Mouse (Mus musculus) hindbrain, embryonic 16.5 days (tissue): ENCODE results near the gene 1300017J02Rik. TPM values are rescaled to one million over a fixed set of nuclear protein-coding genes. Genes with fewer than 3 reads are reported as not detected.

ENCODE experiments used
- ATAC-seq: fragments of 200-750 bp; cut with Nextera tagmentation; 2 replicates; pipeline ENCODE4 v1.8.0; 2017; ENCODE audit warnings: moderate TSS enrichment, moderate library complexity
- H3K27ac ChIP-seq: fragments of 300-500 bp; sonication (generic); 2 replicates; pipeline ENCODE4 v1.5.1; 2014; ENCODE audit warnings: low read depth, mild to moderate bottlenecking, control low read depth, low read length, moderate library complexity
- H3K27me3 ChIP-seq: fragments of 300-500 bp; sonication (generic); replicated peaks from 2 replicates; pipeline ENCODE4 v1.6.1; 2014; ENCODE audit warnings: low read length; ENCODE audit not compliant: control insufficient read depth, insufficient read depth
- H3K36me3 ChIP-seq: fragments of 300-500 bp; sonication (generic); 2 replicates; pipeline ENCODE4 v1.6.1; 2014; ENCODE audit warnings: mild to moderate bottlenecking, low read length, moderate library complexity, mixed read lengths; ENCODE audit not compliant: control insufficient read depth, insufficient read depth
- H3K4me1 ChIP-seq: fragments of 300-500 bp; sonication (generic); 2 replicates; pipeline ENCODE4 v1.6.1; 2014; ENCODE audit warnings: low read depth, low read length; ENCODE audit not compliant: control insufficient read depth, insufficient read depth
- H3K4me2 ChIP-seq: fragments of 300-500 bp; sonication (generic); 2 replicates; pipeline ENCODE4 v1.6.1; 2014; ENCODE audit warnings: mild to moderate bottlenecking, low read length, control low read depth, moderate library complexity
- H3K4me3 ChIP-seq: fragments of 300-500 bp; sonication (generic); 2 replicates; pipeline ENCODE4 v1.5.1; 2014; ENCODE audit warnings: mild to moderate bottlenecking, low read length, control low read depth, moderate library complexity
- H3K9ac ChIP-seq: fragments of 300-500 bp; sonication (generic); 2 replicates; pipeline ENCODE4 v1.6.1; 2014; ENCODE audit warnings: low read depth, mild to moderate bottlenecking, control low read depth, low read length, moderate library complexity
- H3K9me3 ChIP-seq: fragments of 300-500 bp; sonication (generic); 2 replicates; pipeline ENCODE4 v1.6.1; 2014; ENCODE audit warnings: mild to moderate bottlenecking, low read length, moderate library complexity; ENCODE audit not compliant: control insufficient read depth
- WGBS: fragments of 180-500 bp; shearing (Covaris S2); extraction: QIAGEN DNeasy Blood & Tissue Kit; methylation state at CpG from one replicate; pipeline ENCODE4 v1.1.7; 2014; 5-methylcytosine and 5-hydroxymethylcytosine counted together
- polyA plus RNA-seq: library from polyadenylated mRNA; unstranded; fragments of >200 nt; fragmentation: Nextera tagmentation; extraction: Ambion mirVana; gene quantifications from 2 replicates; pipeline ENCODE4 v1.2.1, GENCODE M21; 2015

Gene 1300017J02Rik
- polyA plus RNA-seq, 1 experiment from 2014 or later, result 1.4 TPM

- no peaks in the 10 kb centered on the region for H3K27me3 ChIP-seq
- 64% methylated on average over 2 of the region's 2 CpGs for WGBS
Measured at GRCm38 (mm10) chr9:103241206-103241605, 63.7 kb downstream of the 1300017J02Rik start.

GRCm38 (mm10) chr9:103239471-103239870 lies 65.4 kb downstream of the 1300017J02Rik start:
- Histone ChIP-seq H3K9me3 (no peaks in the 10 kb centered on the region), H3K9ac (no peak overlapping the region), H3K27ac (no peak overlapping the region), H3K27me3 (no peaks in the 10 kb centered on the region), H3K4me2 (no peak overlapping the region), H3K4me1 (0 out of 2 replicates have a peak, but pooled peaks cover 2% of the 10 kb centered on the region), H3K36me3 (no peaks in the 10 kb centered on the region), H3K4me3 (no peak overlapping the region)
- no peak for ATAC-seq
- WGBS, result 86% methylated on average over 6 of the region's 6 CpGs

More at GRCm38 (mm10) chr9:103241206-103241605, 63.7 kb downstream of the 1300017J02Rik start:
- Histone ChIP-seq H3K27ac (no peak overlapping the region), H3K4me2 (no peak overlapping the region), H3K9ac (no peak overlapping the region), H3K4me1 (no peaks in the 10 kb centered on the region), H3K4me3 (no peak overlapping the region), H3K36me3 (no peaks in the 10 kb centered on the region), H3K9me3 (no peaks in the 10 kb centered on the region)
- no peak for ATAC-seq

GRCm38 (mm10) chr9:103234565-103235165 lies 70.2 kb downstream of the 1300017J02Rik start:
- Histone ChIP-seq H3K4me3 (no peak overlapping the region), H3K36me3 (no peaks in the 10 kb centered on the region), H3K4me2 (no peak overlapping the region), H3K27me3 (no peaks in the 10 kb centered on the region), H3K9me3 (no peaks in the 10 kb centered on the region), H3K4me1 (peaks cover 9% of the 10 kb centered on the region), H3K9ac (no peak overlapping the region), H3K27ac (no peak overlapping the region)
- 0 out of 2 replicates have a peak, but pooled peaks have one; percentile 28 for ATAC-seq
- WGBS, result 51% methylated on average over 7 of the region's 7 CpGs

- ATAC-seq, result no peak
- H3K27ac ChIP-seq, result no peak overlapping the region
- H3K4me1 ChIP-seq, result peaks cover 9% of the 10 kb centered on the region
- H3K4me3 ChIP-seq, result no peak overlapping the region
- H3K27me3 ChIP-seq, result no peaks in the 10 kb centered on the region
- H3K4me2 ChIP-seq, result no peak overlapping the region
- H3K36me3 ChIP-seq, result no peaks in the 10 kb centered on the region
- WGBS, result 72% methylated on average over 7 of the region's 7 CpGs
- no peak overlapping the region for H3K9ac ChIP-seq
- no peaks in the 10 kb centered on the region for H3K9me3 ChIP-seq
Measured at GRCm38 (mm10) chr9:103234059-103234458, 70.8 kb downstream of the 1300017J02Rik start.

DNA sequence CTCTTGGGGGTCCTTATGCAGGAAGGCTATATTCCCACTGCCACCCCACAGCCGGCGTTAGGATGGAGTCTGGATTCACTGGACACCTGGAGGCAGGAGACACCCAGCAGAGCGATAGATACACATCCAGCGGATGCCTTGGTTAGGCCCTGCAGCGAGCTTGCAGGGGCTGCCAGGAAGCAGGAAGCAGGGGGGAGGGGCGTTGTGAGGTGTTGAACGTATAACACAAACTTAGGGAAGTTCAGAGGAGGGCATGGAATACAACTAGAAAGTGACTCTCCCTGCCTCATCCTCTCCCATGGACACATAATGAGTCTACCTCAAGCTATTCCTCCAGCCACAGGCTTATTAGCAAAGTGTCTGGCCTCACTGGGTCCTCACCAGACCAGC lies 71.9 kb downstream of the 1300017J02Rik start:
- no peak overlapping the region for H3K4me3 ChIP-seq
- no peaks in the 10 kb centered on the region for H3K27me3 ChIP-seq
- H3K4me2 ChIP-seq, result no peak overlapping the region
- no peaks in the 10 kb centered on the region for H3K36me3 ChIP-seq
- H3K27ac ChIP-seq, result no peak overlapping the region
- WGBS, result 75% methylated on average over 7 of the region's 7 CpGs
- H3K4me1 ChIP-seq, result peaks cover 9% of the 10 kb centered on the region
- no peak overlapping the region for H3K9ac ChIP-seq
- ATAC-seq, result no peak
- H3K9me3 ChIP-seq, result no peaks in the 10 kb centered on the region

DNA sequence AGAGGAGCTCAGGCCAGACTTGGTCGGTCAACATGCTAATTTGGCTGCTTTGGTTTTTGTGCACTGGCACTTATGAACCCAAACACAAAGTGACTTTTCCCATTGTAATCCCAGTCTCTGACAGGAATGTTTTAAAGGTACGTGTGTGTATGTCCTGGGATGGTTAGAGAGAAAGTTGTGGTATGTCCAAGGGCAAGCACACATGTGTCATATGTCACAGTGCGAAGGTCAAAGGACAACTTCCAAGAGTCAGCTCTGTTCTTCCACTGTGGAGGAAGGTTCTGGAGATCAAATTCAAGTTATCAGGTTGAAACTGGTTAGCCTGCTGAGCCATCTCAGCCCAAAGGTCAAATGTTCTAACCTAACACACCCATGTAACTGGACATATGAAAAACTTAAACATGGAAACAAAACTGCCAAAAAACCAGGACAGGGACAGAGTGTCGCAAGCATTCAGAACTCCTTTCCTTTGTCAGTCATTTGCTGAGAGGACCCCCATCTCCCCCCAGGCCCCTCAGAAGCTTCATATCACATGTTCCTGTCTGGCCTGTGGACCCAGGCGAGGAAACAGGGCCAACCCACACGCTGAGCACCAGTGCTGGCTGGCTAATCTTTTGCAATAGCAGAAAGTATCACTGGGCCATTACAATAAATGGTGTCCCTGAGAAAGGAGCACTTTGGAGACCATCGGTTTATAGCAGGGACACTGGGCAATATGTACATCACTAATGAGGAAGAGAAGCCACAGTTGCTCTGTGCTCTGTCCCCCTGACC lies 72.5 kb downstream of the 1300017J02Rik start:
- no peak overlapping the region for H3K4me2 ChIP-seq
- no peaks in the 10 kb centered on the region for H3K9me3 ChIP-seq
- no peak for ATAC-seq
- H3K27me3 ChIP-seq, result no peaks in the 10 kb centered on the region
- H3K27ac ChIP-seq, result no peak overlapping the region
- no peak overlapping the region for H3K9ac ChIP-seq
- H3K36me3 ChIP-seq, result no peaks in the 10 kb centered on the region
- H3K4me1 ChIP-seq, result peaks cover 9% of the 10 kb centered on the region
- H3K4me3 ChIP-seq, result no peak overlapping the region
- WGBS, result 90% methylated on average over 7 of the region's 7 CpGs

DNA sequence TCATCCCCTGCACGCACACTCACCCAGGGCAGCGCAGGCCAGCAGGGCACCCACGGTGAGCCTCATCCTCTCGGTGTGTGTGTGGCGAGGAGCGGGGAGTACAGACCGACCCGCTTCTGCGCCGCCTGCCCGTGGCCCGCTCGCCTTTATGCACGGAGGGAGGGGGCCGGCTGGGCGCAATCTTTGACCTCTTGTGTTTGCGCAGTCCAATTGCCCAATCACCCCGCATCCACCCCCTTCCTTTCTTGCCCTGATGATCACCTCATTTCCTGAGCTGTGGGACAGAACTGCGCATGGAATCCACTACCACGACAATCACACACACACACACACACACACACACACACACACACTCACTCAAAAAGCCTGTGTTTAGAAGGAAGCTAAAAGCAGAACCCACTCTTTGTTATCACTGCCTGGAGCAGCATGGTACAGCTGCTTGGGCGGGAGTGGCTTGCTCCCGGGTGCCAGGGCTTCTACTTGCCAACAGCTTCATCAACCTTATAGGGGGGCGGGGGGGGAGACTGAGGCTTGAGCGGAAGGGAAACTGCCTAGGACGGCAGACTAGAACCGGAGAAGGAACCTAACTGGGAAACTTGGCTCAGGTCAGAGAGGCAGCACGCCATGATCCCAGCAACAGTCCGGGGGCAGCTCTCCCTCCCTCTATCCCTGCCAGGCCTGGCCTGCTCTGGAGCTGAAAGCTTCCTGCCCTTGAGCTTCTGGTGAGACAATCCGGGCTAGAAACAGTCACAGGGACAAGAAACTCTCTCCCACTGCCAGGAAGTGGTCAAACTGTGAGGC lies 74.5 kb downstream of the 1300017J02Rik start, which contains the start of the genes Gm20425 and Trf:
TSS of gene Gm20425 (minus strand) at position 157 of the 801 bp plus-strand sequence.
TSS of gene Trf (minus strand) at position 294 of the 801 bp plus-strand sequence.
- H3K9ac ChIP-seq, result peak within 1 kb of the TSS; percentile 53
- peak within 1 kb of the TSS; percentile 20 for H3K4me3 ChIP-seq
- peak within 1 kb of the TSS; percentile 40 for H3K4me2 ChIP-seq
- H3K4me1 ChIP-seq, result peaks cover 9% of the 10 kb centered on the region
- peak within 1 kb of the TSS; percentile 71 for H3K27ac ChIP-seq
- 39% methylated on average over 27 of the region's 29 CpGs for WGBS
- H3K36me3 ChIP-seq, result no peaks in the 10 kb centered on the region
- H3K9me3 ChIP-seq, result no peaks in the 10 kb centered on the region
- ATAC-seq, result peak; percentile 82
- no peaks in the 10 kb centered on the region for H3K27me3 ChIP-seq

GRCm38 (mm10) chr9:103229037-103229867 lies 75.6 kb downstream of the 1300017J02Rik start:
- Histone ChIP-seq H3K27ac (no peak overlapping the region), H3K27me3 (no peaks in the 10 kb centered on the region), H3K4me1 (peaks cover 6% of the 10 kb centered on the region), H3K9ac (no peak overlapping the region), H3K9me3 (no peaks in the 10 kb centered on the region), H3K4me2 (no peak overlapping the region), H3K36me3 (no peaks in the 10 kb centered on the region), H3K4me3 (no peak overlapping the region)
- 85% methylated on average over 15 of the region's 15 CpGs for WGBS
- no peak for ATAC-seq
